Mouse (Mus musculus) embryo, embryonic 11 days (tissue): Measurements from ENCODE around the gene Cdcp1.

Experiments used
- DNase-seq: peaks from one replicate; pipeline ENCODE4 v3.0.0-alpha.2; 2015

Gene Cdcp1

DNA sequence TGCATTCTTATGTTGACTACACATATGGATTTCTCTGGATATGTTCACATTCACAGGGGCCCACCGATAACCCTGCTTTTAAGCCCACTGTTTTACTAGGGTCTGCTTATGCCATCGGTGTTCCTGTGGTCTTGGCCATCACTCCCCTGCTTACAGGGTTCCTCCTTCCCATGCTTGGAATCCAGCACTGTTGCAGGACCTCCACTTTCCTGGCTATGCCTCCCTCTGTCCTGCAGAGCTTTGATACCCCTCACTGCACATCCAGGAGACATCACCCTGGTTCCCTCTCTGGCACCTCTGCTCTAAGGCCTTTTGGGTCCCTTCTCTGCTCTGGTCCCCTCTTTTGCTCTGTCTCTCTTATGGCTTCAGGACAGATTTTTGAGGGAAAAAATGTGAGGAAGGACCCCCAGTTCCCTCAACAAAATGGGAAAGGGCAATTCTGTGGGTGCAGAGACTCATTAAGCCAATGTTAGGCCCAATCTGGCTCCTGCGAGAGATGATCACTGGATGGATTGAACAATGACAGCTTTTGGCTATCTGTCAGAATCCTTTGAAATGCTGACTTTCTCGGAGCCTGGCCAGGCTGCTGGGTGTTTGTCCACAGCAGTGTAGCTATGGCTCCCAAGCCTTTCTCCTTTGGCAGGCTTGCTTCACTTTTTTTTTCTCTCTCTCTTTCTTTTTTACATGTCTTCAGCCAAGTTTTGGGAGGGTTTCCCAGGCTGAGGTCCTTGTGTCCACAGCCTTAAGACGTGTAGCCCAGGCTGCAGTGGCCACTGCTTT, 65.4 kb downstream of the Cdcp1 start, which contains the start of gene Clec3b:
TSS of gene Clec3b (plus strand) at position 706 of the 780 bp plus-strand sequence.
- DNase-seq: no peak

DNA sequence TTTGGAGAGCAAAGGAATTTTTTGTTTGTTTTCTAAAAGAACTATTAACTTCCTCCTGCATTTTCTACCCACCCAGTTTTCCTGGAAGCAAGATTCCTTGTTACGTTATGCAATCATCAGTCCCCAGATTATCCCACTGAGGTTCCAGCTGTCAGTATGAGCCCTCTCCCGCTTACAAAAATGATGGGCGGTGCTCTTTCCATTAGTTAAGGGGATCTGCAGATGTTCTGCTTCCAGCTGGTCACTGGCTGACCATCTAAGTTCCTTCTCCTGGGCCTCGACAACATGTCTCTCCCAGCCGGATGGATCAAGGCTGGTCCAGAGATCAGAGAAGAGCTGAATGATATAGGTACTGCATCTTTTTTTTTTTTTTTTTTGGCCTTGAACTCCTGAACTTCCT, 67.4 kb downstream of the Cdcp1 start:
- no peak for DNase-seq

DNA sequence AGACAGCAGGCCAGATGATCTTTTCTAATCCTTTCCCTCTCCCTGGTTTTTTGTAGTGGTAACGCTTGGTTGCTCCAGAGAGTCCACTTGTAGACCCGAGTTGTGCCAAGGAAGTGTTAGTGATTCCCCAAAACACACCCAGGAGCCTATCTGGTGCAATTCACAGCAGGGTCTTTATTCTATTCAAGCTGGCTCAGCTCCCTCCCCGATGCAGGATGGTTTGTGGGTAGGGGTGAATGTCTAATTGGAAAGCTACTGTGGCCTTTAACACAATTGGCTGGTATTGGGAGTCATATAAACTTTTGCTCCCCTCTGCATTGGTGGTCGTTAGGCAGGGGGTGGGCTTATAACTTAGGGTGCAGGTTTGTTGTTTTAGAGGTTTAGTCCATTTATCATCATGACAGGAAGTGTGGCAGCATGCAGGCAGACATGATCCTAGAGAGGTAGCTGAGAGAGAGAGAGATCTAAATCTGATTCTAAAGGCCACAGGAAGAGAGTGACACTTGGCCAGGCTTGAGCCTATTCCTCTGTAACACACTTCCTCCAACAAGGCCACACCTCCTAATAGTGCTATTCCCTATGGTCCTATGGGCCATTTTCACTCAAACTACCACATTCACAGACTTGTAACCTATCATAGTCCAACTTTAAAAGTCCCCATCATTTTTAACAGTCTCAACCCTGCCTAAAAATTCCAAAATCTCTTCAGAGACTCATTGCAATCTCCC, 75.8 kb downstream of the Cdcp1 start:
- DNase-seq: no peak

DNA sequence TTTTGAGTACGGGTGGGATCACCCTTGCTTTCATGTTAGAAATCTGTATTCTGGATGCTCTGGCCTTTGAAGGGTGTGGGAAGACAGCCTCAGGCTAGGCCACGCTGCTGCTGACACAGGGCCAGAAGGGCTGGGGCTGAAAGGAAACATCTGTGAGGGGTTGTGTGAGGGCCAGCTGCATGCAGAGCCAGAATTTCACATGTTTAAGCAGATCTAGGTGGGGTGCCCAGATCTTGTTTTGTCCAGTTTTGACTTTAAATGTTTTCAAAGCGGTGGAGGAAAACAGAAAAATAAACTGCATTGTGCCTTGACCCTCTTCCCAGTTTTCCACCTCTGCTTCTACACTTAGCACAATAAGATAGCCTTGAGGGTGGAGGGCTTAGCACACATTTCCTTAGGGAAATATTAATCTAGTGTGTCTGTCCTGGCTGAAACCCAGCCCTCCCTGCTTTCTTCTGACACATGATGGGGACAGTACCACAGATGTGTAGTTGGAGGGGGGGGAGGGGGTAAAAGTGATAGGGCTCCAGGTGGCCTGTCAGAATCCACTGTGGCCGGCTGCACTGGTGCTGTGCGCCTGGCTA, 76.9 kb downstream of the Cdcp1 start:
- DNase-seq: no peak

DNA sequence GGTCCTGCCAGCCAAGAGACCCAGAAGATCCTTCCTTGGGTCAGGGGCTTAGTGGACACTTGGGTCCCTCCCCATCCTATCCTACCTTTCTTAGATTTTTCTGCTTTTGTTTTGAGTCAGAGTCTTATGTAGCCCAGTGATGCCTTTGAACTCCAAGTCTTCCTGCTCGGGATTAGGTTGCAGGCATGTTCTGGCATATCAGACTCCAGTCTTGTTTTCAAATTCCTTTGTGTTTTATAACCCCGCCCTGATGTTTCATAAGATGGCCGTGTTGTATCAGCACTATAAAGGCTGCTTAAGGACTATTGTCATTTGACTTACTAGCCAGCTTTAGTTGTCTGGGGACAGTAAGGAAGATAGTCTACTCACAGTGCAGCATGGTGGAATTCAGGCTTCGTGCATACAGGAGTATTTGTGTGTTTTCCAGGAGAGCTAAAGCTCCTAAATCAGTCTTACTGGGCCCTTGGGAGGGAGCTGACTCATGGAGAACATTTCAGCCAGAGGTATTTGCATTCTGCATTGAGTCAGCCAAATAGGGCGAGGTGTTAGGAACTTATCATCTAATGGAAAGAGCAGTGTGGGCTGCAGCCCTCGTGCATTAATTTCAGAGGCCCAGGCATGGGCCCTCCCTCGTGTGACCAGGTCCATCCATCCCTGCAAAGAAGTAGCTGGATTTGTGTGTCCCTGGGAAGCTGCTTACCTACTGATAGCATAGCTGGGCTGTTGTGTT, 78.7 kb downstream of the Cdcp1 start:
- DNase-seq: no peak

DNA sequence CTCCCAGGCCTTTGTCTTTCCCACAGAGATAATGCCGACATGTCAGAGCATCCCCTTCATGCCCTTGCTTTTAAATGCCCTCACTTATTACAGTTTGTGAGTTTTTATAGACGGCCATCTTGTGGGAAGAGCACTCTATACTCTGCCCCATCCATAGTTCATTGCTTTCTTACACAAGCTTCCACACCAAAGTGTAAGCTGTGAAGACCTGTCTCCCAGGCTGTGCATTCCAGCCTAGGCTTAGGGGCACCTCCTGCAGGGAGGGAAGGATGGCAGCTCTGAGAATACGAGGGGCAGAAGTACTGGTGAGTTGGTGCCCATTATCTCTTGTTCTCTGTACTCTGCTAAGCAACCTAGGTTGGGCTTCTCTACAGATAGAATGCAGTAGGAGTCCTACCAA, 82.8 kb downstream of the Cdcp1 start:
- no peak for DNase-seq

DNA sequence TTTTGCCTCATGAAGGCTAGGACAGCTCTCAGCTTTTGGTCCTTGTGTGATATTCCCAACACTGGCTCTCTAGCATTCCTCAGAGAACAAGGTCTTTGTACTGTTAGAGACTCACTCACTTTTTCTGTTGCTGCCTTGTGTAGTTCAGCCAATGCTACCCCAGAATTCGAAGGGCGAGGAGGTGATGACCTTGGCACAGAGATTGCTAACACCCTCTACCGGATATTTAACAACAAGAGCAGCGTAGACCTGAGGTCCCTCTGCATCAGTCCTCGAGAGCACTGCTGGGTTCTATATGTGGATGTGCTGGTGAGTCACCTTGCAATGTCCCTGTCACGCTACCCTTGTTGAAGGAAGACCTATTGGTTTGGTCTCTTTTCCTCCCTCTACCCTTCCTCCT, 88.2 kb downstream of the Cdcp1 start:
- no peak for DNase-seq

DNA sequence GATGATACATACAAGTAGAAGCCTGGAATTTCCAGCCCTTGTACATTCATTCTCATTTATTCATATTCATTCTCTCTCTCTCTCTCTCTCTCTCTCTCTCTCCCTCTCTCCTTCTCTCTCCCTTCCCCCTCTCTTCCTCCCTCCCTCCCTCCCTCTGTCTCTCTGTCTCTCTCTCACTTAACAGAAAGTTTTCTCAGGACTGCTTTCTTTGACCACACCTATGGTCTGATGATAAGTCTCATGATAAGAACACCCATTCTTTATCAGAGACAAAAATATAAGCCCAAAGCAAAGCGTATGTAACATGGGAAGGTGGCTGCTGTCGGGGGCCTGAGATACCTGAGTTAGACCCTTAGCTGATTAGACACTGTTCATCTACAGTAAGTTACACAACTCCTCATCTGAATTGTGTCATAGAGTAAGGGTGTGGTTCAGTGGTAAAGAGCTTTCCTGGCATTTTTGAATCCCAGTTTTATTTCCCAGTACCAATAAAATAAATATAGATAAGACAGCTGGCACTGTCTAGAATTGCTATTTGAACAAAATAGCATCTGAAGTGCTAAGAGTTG, 91.3 kb downstream of the Cdcp1 start:
- no peak for DNase-seq

DNA sequence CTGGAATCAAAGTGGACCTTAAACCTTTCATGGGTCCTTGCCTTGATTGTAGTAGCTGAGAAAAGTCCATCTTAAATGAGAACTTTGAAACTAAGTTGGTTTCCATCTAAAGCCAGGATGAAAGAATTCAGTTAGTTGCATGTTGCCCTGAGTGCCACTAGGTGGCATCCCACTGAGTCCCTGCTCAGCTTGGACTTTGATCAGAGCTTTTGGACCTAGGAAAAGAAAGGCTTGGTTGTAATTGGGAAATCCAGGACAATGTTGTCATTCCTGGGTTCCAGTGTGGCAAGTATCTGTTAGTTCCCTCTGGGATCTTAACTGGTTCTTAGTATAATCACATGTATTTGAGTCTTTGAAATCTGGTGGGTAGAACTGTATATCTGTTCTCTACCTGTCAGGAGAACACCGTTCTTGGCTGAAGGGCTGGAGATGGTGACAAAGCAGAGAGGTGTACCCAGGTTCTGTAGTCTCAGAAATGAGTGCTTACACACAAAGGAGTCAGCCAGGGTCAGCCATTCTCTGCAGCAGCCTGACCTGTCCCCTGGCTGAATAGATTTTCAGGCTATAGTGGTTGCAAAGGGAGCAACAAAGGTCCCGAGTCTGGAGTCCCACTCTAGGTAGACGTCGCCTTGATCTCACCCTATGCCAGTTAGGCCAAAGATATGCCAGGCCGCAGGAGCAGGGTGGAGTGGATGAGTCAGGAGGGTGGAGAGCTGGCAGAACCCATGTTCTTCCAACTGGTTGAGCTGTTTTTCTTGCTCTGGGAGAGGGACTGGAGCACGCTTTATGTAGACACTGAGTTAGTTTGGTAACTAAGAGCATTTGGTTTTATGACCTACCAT, 92.0 kb downstream of the Cdcp1 start:
- DNase-seq: peak; percentile 38

DNA sequence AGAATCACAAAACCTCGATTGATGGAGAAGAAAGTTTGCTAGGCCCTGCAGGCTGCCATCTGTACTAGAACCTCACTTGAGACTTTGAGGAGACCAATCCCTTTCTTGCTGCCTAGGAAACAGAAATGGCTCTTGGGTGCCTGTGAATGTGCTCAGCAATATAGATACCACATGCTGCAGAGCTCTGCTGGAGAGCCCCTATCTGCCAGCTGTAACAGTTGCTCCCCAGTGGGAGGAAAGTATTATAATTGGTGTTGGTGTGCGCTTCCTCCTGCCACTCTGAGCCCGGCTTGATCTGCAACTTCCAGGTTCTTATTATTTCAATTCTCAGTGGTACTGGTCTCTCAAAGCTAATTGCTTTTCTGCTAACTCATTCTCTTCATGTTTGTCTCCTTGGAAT, 92.8 kb downstream of the Cdcp1 start:
- no peak for DNase-seq
